Mouse (Mus musculus): ENCODE measurements around the gene Stim1. TPM values are rescaled to one million over a fixed set of nuclear protein-coding genes. Genes with fewer than 3 reads are reported as not detected.

Gene Stim1
- total and polyA plus RNA-seq, 3 experiments: 68.2 to 74.8 (median 68.4) TPM

DNA sequence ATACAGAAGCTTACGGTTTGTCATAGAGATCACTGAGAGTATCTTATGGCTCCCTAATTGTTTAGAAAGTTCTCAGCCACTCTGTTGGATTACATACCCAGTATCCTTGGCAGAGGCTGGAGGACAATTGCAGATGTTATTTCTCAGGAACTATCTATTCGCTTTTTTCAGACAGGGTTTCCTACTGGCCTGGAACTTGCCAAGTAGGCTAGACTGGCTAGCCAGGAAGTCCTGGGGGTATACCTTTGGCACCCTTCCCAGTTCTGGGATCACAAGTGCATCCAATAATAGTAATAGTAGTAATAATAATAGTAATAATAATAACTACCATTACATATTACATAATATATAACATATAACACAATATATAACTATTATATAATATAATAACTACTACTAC is 38.0 kb downstream of the Stim1 start:
- peak; percentile 8 for DNase-seq

DNA sequence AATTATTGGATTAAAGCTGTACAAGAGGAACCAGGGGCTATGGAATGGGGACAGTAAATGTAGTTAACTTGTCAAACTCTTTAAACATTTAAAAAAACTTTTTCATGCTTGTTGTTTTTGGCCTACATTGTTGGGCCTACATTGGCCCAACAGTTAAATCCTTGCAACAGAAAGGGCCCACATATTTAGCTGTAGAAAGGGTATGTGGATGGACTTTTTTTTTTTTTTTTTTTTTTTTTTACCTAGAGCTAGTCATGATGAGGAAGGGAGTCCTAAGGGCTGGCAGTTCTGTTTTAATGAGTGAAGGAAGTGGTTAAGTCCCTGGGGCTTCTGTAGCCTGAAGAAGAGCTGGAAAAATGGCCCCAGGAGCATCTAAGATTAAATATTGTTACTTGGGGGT is 42.7 kb downstream of the Stim1 start:
- DNase-seq: no peak

DNA sequence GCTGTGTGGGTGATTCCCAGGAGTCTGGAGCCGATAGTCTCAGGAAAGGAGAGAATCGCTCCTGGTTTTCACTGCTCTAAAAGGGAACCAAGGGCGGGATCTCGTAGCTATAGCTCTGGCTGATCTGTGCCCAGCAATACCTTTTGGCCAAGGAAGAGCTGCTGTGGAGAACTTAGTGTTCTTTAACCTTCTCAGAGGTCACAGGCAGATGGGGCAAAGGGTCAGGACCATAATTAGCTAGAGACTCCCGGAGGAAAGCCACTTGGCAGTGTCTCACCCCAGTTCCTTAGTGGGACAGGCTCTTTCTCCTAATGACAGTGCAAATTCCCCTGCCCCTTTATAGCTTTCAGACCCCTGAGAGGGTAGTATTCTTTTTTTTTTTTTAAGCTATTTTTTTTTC is 43.2 kb downstream of the Stim1 start:
- DNase-seq: no peak

DNA sequence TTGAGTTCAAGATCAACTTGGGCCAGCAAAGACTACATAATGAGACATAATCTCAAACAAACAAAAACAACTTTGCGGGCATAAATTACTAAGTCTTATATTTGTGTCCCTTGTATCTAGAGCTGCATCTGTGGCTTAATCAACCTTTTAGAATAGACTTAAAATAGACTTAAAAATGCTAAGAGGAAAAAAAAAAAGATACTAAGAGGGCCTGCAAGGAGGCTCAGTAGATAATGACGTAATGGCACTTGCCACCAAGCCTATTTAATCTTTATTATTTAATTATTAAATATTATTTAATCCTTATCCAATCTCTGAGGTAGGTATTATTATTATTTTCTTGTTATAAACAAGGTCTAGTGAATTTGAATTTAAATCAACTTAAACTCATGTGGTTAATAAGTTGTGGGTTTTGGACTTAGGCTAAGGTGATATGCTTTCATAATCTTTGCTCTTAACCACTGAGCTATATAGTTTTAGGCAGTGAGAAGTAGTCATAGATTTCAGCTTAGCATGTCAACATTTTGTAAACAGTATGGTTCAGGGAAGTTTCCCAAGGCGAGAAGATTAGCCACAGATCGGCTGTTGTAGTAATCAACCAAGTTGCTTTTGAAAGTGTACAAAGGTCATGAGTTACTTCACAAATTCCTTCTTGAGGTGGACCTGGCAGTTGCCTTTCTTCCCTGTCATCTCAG is 45.4 kb downstream of the Stim1 start:
- no peak for DNase-seq

DNA sequence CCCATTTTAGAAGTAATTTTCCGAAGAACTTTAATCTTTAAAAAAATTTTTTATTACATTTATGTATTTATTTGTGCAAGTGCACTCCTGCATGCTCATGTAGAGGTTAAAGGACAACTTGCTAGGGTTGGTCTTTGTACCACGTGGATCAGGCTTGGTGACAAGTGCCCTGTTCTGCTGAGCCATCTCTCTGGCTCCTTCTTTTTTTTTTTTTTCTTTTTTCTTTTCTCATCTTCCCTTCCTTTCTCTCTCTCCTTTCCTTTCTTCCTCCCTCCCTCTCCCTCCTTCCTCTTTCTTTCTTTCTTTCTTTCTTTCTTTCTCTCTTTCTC is 45.9 kb downstream of the Stim1 start:
- DNase-seq: no peak

DNA sequence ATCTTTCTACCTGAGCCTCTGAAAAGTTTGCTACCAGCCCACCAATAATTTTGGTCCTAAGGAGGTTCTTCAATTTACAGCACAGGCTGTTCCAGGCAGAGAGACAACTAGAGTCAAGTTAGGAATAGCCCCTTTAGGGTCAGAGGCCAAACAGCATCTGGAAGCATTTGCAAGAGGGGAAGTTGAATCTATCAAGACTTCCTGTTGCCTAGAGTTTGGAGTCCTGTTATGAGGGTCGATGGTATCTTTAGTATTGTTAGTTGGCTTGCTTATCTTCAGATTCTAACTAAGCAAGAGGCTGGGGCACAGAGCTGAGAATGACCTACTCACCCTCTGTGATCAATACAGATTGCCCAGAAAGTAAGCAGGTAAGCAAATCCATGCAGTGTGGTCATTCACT is 46.5 kb downstream of the Stim1 start:
- no peak for DNase-seq

DNA sequence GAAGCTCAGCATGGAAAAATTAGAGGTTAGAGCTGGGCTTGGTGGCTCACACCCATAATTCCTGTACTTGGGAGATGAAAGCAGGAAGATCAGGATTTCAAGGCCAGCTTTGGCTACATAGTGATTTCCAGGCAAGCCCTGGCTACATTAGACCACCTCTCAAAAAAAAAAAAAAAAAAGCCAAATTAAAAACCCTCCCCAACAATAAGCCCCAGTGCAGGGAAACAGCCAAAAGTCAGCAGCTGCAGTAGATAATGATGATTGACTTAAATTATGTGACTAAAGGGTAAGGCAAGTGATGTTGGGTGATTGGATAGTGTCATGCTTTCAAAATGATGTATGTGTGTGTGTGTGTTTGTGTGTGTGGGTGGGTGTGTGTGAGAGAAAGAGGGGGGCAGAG is 47.3 kb downstream of the Stim1 start:
- DNase-seq: no peak

DNA sequence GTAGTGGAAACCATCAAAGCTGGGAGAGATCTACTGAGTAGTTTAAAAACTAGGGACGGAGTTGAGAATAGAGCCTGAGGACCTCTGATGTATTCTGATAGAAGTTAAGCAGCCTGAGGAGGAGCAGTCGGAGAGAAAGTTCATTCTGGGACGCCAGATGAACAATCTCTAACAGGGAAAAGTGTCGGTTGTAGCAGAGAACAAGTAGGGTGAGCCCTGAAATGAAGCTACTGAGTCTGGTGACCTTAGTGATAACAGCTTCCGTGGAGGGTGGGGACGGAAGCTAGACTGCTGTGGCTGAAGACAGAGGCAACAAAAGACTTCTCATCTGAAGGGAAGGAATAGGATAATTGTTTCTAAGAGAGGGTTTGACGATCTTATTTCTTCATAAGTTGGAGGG is 47.8 kb downstream of the Stim1 start:
- no peak for DNase-seq

DNA sequence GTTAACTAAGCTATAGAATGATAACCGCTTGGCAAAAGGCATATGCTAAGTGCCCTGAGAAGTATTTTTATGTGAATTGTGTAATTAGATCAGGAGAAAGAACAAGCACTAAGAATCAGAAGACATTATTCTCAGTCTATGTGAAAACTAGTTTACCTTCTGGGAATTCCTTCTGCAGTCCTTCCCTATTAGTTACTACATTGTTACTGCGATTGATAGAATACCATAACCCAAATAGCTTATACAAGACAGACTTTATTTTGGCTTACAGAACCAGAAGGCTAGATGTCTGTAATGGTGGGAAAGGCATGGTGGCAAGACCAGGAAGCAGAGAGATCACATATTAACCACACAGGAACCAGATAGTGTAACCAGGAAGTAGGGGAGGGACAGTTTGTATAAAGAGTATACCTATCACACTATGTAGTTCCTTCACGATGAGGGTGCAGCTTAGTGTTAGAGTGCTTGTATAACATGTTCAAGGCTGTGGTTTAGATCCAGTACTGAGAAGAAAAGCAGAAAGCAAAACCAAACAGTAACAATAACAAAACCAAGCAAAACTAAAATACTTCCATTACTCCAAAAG is 50.1 kb downstream of the Stim1 start:
- DNase-seq: no peak

DNA sequence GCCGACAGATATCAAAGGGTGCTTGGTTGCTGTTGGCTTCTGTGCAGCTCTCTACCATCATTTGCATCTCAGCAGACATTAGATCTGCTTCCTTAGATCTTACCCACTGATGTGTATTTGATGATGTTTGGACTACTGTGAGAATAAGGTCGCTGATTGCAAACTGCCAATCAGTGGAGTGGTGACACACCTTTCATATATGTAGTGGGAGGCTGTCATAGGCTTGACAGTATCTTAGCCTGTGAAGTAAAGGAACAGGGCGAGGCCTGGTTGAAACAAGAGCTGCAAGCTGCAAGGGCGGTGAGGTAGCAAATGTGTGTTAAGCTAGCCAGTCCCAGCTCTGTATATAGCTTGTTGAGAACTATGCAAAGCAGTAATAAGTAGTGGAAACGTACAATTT is 54.5 kb downstream of the Stim1 start:
- no peak for DNase-seq

DNA sequence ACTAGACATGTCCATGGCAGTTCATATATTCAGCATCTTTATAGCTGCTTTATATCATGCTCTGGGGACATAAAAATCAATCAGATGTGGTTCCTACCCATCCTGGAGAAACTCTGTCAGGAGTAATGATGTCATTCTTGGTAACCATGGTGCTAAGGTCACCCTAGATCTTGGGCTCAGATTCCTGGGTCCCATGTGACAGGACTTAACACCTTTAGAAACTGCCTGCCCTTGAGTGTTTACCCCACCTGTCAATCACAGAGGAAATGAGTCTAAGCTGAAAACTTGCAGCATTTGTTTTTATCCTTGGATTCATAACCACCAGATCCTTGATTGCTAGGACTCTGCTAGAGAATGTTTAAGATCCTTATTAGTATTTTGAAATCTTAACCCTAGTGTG is 58.7 kb downstream of the Stim1 start:
- DNase-seq: no peak

DNA sequence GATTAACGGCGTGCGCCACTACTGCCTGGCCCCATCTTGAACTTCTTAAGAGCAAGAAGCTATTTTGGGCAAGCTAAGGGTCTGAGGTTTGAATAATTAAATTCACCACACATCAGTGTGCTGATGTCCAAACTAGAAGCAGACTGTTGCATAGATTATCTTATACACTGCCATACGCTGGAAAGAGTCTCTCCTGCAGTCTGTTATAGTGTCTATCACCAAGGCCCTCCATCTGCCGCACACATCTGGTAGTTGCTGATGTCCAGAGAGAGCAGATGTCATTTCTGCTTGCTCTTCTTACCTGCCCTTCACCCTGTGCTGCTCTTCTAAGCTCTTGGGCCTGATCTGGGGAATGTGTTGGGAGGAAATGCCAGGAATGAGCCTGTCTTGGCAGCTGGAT is 62.7 kb downstream of the Stim1 start:
- no peak for DNase-seq

DNA sequence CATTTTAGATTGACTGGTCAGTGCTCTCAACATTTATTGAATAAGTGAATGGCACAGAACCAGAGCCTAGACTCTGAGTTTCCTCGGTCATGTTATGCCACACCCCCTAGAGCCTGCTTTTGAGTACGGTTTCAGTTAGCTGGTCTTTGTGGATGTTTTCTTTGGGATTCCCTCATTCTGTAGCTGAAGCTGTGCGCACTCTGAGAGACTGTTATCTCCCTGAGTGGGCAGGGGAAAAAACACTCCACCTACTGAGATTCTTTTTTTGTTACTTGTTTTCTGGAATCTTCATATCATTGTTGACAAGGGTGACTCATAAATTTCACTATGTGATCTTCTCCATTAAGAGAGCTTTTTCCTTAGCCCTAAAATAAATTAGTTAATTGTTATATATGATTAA is 63.9 kb downstream of the Stim1 start:
- DNase-seq: no peak

DNA sequence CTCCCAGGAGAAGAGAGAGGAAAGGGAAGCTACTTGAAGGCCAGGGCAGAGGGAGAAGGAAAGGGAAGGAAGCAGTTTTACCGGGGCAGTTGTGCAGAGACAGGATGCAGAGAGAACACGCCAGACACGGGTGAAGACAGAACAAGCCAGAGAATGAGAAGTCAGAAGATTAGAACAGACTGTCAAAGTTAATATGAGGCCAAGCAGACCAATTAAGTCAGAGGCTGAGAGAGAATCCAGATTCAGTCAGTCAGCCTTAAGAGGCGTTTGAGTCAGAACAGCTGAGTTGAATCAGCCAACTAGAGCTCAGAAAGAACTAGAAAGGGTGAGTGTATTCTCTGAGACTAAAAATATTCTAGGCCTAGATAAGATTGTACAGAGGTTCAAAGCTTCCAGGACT is 66.1 kb downstream of the Stim1 start:
- peak; percentile 13 for DNase-seq

DNA sequence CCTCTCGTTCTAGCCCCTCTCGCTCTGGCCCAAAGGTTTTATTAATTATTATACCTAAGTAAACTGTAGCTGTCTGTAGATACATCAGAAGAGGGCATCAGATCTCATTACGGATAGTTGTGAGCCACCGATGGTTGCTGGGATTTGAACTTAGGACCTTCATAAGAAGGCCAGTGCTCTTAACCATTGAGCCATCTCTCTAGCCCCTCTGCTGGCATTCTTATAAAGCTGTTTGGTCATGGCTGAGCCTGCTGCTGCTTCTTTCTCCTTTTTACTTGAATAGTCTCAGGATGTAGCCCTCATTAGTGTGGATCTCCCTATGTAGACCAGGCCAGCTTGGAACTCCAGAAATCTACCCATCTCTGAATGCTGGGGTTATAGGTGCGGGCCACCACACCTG is 69.7 kb downstream of the Stim1 start:
- no peak for DNase-seq

DNA sequence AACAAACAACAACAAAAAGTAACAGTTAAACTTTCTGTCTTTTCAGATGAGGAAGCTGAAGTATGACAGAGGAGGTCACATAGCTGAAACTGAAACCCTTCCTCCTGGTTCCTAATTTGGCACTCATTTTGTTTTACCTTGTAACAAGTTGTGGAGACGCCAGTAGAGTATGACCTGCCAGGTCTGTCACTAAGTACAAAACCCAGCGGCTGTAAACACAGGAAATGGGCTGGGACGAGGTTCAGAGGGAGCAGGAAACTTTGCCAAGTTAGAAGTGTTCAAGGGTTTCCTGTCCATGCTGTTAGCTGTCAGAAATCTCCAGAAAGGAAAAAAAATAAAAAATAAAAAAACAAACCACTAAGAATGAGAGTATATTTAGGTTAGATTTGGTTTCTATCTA is 70.3 kb downstream of the Stim1 start:
- peak; percentile 56 for DNase-seq

DNA sequence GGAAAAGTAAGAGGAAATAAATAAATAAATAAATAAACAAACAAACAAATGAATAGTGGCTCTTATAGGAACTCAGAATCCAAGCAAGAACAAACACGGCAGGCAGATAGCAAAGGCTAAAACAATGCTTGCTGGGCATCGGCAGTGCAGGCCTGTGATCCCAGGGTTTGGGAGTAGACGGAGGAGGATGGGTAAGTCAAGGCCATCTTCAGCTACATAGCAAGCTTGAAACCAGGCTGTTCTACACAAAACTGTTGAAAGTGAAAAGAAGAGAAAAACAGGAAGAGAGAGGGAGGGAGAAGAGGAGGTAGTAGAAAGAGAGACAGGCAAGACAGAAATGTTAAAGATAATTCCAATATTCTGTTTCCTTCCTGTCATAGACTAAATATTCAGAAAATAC is 71.3 kb downstream of the Stim1 start:
- no peak for DNase-seq

DNA sequence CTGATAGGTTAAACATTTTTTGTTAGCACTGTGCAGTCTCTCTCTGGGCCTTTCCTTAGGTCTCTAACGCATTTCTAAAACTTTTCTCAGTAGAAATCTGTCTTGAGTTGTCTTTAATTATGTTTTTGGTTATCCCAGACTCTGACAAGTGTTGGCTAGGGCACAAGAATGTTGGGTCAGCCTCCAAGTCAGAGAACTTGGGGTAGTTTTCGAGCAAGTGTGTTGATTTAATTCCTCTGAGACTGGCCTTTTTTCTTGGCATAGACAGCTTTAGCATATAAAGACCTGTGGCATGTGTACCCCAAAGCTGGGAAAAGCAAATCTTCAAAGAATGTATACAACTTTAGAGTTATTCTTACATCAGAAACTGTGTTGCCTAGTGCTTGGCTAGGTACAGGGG is 78.3 kb downstream of the Stim1 start:
- no peak for DNase-seq

DNA sequence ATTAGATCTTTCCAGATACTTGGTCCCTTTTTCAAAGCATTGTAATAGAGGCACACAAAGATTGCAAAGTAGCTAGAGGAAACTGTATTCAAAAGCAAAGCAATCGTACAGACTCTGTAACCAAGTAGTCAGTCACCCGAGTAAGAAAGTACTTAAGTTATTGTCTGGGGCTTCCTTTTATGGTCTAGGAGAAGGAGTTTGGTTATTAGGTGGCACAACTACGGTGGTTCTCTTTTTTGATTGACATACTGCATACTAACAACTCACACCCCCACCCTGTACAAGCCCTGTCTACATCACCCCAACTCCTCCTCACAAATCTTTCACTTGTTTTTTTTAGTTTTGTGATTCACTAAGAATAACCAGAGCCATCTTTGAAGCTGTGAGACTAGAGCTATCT is 79.7 kb downstream of the Stim1 start:
- no peak for DNase-seq

DNA sequence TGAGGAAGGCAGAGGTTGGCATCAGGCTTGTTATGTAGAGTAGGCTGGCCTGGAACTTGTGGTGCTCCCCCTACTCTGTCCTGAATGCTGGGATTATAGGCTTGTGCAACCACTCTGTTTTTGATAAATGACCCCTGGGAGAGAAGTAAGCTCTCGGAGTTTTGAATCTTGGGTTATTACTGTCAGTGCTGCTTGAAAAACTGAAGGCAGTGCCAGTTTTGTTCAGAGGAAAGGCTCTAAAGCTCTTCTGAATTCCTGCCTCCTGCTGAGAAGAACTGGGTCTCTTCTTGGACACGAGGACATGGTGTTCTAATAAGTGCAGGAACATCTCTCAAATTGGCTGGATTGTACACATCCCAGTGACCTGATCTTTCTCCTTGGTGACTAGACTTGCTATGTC is 81.1 kb downstream of the Stim1 start:
- DNase-seq: no peak

DNA sequence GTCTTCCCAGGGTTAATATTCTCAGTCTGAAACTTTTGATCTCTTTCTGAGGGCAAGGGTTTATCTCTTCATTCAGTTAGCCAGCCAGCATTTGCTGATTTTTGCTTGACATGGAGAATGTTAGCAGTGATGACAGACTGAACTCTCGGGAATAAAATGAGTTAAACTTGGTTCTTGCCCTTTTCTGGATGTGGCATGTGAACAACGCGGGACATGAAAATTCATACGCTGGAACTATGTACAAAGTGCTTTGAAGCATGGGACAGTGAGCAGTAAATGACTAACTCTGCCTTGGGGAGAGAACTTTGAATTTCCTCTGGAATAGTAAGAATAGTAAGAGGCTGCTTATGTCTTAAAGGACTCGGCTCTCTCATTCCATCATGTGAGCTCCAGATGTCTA is 81.6 kb downstream of the Stim1 start:
- no peak for DNase-seq

DNA sequence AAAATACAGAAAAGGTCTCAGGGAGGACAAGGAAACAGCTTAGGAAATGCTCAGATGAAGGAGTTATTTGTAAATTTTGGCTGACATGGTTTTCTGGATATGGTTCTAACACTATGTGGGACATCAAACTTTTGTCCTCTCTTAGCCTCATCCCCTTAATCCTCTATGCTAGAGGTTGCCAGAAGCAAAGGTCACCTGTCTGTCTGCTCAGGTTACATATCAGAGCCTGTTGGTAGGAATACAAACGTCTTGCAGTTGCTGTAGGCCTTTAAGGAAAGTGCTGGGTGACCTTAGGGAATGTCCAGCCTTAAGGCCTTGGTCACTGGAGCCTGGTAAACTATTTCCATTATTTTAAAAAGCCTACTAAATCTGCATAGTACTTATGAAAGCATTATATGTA is 85.8 kb downstream of the Stim1 start:
- no peak for DNase-seq

DNA sequence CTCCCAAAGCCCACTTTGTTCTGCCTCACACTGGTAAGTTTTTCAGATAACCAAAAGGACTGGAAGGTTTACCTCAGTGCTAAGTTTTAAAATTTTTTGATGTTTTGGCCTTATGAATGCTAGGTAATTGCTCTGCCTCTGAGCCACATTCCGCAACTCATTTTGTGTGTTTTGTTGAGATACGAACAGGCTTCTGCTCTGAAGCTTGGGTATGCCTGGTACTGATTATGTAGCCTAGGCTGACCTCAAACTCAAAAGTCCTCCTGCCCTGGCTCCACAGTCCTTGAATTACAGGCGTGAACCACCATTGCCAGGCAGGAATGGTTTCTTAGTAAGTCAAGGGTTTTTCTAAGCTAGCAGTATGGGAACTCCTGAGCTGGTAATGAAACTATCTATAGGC is 90.5 kb downstream of the Stim1 start:
- no peak for DNase-seq

DNA sequence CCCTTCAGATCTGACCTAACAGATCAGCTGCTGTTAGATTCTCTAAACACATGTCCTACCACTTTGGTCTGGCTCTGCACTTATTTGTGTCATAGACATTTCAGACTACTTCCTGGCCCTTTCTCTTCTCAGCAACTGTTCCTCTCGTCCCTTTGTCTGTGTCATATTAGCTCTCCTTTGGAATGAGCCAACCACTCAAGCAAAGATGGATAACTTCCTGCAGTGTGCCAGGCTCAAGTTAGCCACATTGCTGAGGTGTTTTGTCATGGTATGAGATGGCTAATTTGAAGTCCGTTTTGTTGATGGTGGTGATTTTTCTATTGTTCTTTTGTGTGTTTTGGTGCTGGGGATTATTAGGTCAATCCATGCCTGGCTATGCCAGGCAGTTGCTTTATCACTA is 93.7 kb downstream of the Stim1 start:
- DNase-seq: no peak

DNA sequence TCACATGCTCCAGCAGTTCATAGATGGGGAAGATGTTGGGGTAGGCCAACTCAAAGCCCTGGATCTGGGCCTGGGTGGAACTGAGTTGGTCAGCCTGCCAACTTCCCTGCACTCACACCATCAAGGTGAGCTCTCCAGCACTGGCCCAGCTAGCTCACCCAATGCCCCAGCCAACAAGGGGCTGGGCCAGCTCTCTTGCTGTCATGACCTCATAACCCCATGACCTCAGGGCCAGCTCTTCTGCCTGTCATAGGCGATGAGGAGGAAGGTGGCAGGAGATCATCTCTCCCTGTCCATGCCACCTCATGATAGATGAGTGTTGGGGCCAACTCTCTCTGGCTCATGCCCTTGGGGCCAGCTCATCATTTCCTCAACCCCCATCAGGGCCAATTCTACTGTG is 96.2 kb downstream of the Stim1 start:
- peak; percentile 18 for DNase-seq
